Mouse (Mus musculus) forebrain, postnatal 0 days (tissue): ENCODE measurements around the gene Serpina3n. TPM values are rescaled to one million over a fixed set of nuclear protein-coding genes. Genes with fewer than 3 reads are reported as not detected.

Source experiments
- ATAC-seq: fragments of 200-750 bp; cut with Nextera tagmentation; 2 replicates; pipeline ENCODE4 v1.8.0; 2017; ENCODE audit warnings: mild to moderate bottlenecking, moderate library complexity
- DNase-seq: peaks from one replicate; pipeline ENCODE4 v3.0.0-alpha.2; 2015
- H3K27ac ChIP-seq: fragments of 300-500 bp; sonication (generic); 2 replicates; pipeline ENCODE4 v1.5.1; 2014; ENCODE audit warnings: low read depth, mild to moderate bottlenecking, antibody characterized with exemption, low read length, moderate library complexity, mixed read lengths
- H3K27me3 ChIP-seq: fragments of 300-500 bp; sonication (generic); 2 replicates; pipeline ENCODE4 v1.6.1; 2014; ENCODE audit warnings: mild to moderate bottlenecking, low read length, mixed read lengths; ENCODE audit not compliant: insufficient read depth
- H3K36me3 ChIP-seq: fragments of 300-500 bp; sonication (generic); 2 replicates; pipeline ENCODE4 v1.6.1; 2014; ENCODE audit warnings: mild to moderate bottlenecking, moderate library complexity; ENCODE audit not compliant: insufficient read depth
- H3K4me1 ChIP-seq: fragments of 300-500 bp; sonication (generic); 2 replicates; pipeline ENCODE4 v1.6.1; 2014; ENCODE audit warnings: antibody characterized with exemption; ENCODE audit not compliant: insufficient read depth
- H3K4me2 ChIP-seq: fragments of 300-500 bp; sonication (generic); 2 replicates; pipeline ENCODE4 v1.6.1; 2014; ENCODE audit warnings: low read depth, mild to moderate bottlenecking, moderate library complexity
- H3K4me3 ChIP-seq: fragments of 300-500 bp; sonication (generic); 2 replicates; pipeline ENCODE4 v1.5.1; 2014; ENCODE audit warnings: low read depth, low read length, mixed read lengths
- H3K9ac ChIP-seq: fragments of 300-500 bp; sonication (generic); 2 replicates; pipeline ENCODE4 v1.6.1; 2014; ENCODE audit warnings: mild to moderate bottlenecking
- H3K9me3 ChIP-seq: fragments of 300-500 bp; sonication (generic); 2 replicates; pipeline ENCODE4 v1.6.1; 2016; ENCODE audit warnings: low read length
- CTCF ChIP-seq: sonication (generic); IDR thresholded peaks from 2 replicates; pipeline ENCODE4 v1.5.1; 2016; ENCODE audit warnings: antibody characterized with exemption, control low read depth, low read depth
- WGBS: fragments of 180-500 bp; shearing (Covaris S2); extraction: QIAGEN DNeasy Blood & Tissue Kit; methylation state at CpG from one replicate; pipeline ENCODE4 v1.1.7; 2014; 5-methylcytosine and 5-hydroxymethylcytosine counted together
- polyA plus RNA-seq: library from polyadenylated mRNA; unstranded; fragments of >200 nt; fragmentation: Nextera tagmentation; extraction: Ambion mirVana; gene quantifications from 2 replicates; pipeline ENCODE4 v1.2.1, GENCODE M21; 2015
- total RNA-seq: library from RNA; depleted of rRNA; stranded (reverse); fragments of >200 nt; gene quantifications from 2 replicates; pipeline ENCODE4 v1.2.3, GENCODE M21; 2014

The Serpina3n gene
- total and polyA plus RNA-seq, 2 experiments from 2014 or later: 3.3 to 4.2 TPM

DNA sequence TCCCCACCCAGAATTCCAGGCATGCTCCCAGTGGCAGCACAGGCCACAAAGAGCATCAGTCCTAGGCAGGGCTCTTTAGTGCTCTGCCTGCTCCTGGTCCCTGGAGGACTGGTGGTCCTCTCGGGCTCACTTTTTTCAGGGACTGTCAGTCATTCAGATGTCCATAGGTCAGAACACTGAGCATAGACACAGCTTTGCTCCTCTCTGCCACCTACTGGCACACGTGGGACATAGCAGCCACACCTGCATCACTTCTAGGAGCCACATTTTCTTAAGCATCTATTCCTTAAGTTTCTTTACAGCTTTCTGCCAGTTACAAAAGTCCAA is 12.6 kb downstream of the Serpina3n start:
- 0 out of 2 replicates have a peak overlapping the region, but pooled peaks have one; percentile 22 for H3K9ac ChIP-seq
- peak; percentile 77 for TF ChIP-seq CTCF
- WGBS: 14% methylated on average over 2 of the region's 2 CpGs
- peak overlapping the region; percentile 35; the same call in 1 of the 2 replicates for H3K27ac ChIP-seq
- 0 out of 2 replicates have a peak overlapping the region, but pooled peaks have one; percentile 49 for H3K4me2 ChIP-seq
- H3K36me3 ChIP-seq: no peaks in the 10 kb centered on the region
- ATAC-seq (peak; percentile 33; the same call in 1 of the 2 replicates), DNase-seq (peak; percentile 47)
- no peaks in the 10 kb centered on the region for H3K27me3 ChIP-seq
- H3K9me3 ChIP-seq: no peaks in the 10 kb centered on the region
- H3K4me3 ChIP-seq: no peak overlapping the region
- peaks cover 5% of the 10 kb centered on the region; the same call in 1 of the 2 replicates for H3K4me1 ChIP-seq

DNA sequence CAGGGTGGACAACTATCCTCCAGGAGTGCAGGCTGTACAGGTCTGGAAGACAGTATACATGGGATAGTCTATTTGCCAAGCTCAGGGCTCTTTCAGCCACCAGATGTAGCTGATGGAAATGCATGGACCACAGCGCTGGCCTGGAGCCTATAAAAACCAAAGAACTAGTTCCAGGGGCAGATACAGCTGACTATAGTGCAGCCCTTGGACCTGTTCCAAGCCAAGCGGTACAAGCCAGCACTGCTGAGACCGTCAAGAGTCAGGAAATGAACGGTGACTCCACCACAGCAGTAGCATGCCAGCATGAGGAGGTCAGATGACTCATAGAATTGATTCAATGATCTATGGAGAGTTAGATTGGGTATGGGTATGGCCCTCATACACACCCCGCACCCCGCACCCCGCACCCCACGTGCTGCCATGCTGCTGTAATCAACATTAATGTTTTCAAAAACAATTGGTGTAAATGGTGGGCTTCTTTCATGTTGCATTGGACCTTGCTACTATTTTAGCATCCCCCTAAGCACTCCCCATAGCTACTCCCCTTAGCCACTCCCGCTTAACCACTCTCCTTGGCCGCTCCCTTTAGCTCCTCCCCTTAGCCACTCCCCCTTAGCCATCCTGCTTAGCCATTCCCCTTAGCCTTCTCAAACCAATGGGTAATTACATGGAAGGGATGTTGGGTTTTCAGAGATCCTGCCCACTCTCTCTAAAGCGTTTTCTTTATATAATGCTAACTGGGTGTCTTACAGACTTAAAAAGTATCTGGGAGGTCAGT is 16.3 kb downstream of the Serpina3n start:
- no peaks in the 10 kb centered on the region for H3K36me3 ChIP-seq
- TF ChIP-seq CTCF: no peak
- peaks cover 5% of the 10 kb centered on the region; the same call in 1 of the 2 replicates for H3K4me1 ChIP-seq
- no peak overlapping the region for H3K4me3 ChIP-seq
- ATAC-seq: no peak; the same call in 1 of the 2 replicates
- no peak overlapping the region for H3K27ac ChIP-seq
- 66% methylated on average over 11 of the region's 11 CpGs for WGBS
- H3K9ac ChIP-seq: no peak overlapping the region
- no peaks in the 10 kb centered on the region for H3K9me3 ChIP-seq
- no peak for DNase-seq
- H3K4me2 ChIP-seq: no peak overlapping the region
- no peaks in the 10 kb centered on the region for H3K27me3 ChIP-seq

DNA sequence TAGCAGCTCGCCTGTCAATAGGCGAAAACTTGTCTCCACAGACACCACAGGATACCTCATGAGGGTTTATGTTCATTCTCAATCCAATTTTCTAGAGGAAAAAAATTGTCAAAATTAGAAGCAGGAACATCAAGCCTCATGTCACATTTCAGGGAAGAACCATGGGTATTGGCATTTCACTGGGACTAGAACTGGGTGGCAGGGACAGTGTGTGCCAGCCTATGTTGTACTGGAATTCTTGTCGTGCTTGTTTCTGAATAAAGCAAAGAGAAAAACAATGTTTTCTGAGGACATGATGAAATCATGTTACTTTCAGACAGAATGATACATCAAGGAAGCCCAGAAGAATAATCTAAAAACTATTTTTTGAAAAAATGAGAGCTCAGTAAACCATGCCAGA is 19.1 kb downstream of the Serpina3n start:
- no peak overlapping the region for H3K4me3 ChIP-seq
- DNase-seq (no peak), ATAC-seq (no peak)
- H3K27me3 ChIP-seq: no peaks in the 10 kb centered on the region
- H3K36me3 ChIP-seq: no peaks in the 10 kb centered on the region
- H3K9ac ChIP-seq: no peak overlapping the region
- TF ChIP-seq CTCF: no peak
- H3K4me1 ChIP-seq: no peaks in the 10 kb centered on the region
- H3K9me3 ChIP-seq: no peaks in the 10 kb centered on the region
- WGBS: 81% methylated on average over 3 of the region's 3 CpGs
- no peak overlapping the region for H3K4me2 ChIP-seq
- no peak overlapping the region for H3K27ac ChIP-seq

DNA sequence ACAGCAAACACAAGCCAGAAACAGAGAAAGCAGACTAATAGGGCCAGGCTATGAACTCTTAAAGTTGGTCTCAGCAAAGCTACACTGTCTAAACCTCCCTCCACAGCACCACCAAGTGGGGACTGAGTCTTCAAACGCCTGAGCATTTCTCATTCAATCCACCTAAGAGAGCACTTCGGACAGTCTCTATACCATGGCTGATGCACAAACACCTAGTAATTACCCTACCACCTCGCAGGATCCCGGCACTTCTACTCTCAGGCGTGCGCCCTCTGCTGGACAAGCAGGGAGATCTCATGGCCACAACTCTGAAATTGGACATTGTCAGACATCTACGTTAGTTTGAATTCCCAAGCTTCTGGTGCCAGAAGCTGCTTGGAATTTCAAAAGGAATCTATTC is 20.4 kb downstream of the Serpina3n start:
- no peak overlapping the region for H3K27ac ChIP-seq
- H3K9ac ChIP-seq: no peak overlapping the region
- no peak overlapping the region for H3K4me3 ChIP-seq
- H3K4me2 ChIP-seq: no peak overlapping the region
- no peaks in the 10 kb centered on the region for H3K36me3 ChIP-seq
- TF ChIP-seq CTCF: peak; percentile 77
- 3% methylated on average over 7 of the region's 7 CpGs for WGBS
- H3K9me3 ChIP-seq: no peaks in the 10 kb centered on the region
- H3K27me3 ChIP-seq: no peaks in the 10 kb centered on the region
- ATAC-seq (peak; percentile 56), DNase-seq (peak; percentile 61)
- no peaks in the 10 kb centered on the region for H3K4me1 ChIP-seq

DNA sequence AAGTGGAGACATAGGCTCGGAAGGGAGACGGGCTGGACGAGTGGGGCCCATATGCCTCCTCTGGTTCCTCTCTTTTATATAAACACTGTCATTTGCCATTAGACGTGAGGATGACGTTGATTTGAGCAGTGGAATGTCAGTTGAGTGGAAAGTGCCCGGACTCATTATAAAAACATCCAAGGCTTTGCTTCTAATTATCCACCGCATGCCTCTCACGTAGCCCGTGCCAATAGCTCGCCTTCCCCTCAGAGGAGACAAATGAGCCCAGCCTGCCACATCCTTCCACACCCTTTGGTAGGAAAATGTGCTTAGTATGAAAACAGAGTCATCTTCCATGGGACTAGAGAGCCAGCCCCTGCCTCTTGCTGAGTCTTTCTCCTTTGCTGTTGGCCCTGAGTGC is 24.8 kb downstream of the Serpina3n start:
- Histone ChIP-seq H3K9me3 (no peaks in the 10 kb centered on the region), H3K4me2 (no peak overlapping the region), H3K27ac (no peak overlapping the region), H3K4me1 (no peaks in the 10 kb centered on the region), H3K9ac (no peak overlapping the region), H3K27me3 (no peaks in the 10 kb centered on the region), H3K4me3 (no peak overlapping the region), H3K36me3 (no peaks in the 10 kb centered on the region)
- WGBS: 32% methylated on average over 10 of the region's 10 CpGs
- DNase-seq (no peak), ATAC-seq (no peak)
- TF ChIP-seq CTCF: no peak

DNA sequence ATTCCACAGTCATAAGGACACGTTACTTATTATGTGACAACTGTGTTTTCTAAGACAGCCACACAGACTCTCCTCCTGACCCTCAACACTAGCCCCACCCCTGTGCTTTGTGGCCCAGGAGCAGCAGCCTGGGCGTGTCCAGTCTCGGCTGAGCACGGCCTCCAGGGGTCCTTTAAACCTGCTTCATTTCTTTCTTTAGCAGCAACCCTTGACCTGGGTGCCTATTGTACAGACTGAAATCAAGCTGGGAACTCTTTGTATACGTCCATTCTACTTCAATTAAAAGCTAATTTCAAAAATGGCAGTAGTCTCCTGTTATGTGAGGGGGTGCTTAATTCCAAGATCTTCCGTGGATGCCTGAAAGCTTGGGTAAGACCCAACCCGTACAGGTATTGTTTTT is 26.7 kb downstream of the Serpina3n start:
- Histone ChIP-seq H3K36me3 (no peaks in the 10 kb centered on the region), H3K4me1 (no peaks in the 10 kb centered on the region), H3K4me2 (no peak overlapping the region), H3K27ac (no peak overlapping the region), H3K9me3 (no peaks in the 10 kb centered on the region), H3K4me3 (no peak overlapping the region), H3K27me3 (no peaks in the 10 kb centered on the region), H3K9ac (no peak overlapping the region)
- ATAC-seq (no peak), DNase-seq (no peak)
- WGBS: 18% methylated on average over 7 of the region's 7 CpGs
- no peak for TF ChIP-seq CTCF

DNA sequence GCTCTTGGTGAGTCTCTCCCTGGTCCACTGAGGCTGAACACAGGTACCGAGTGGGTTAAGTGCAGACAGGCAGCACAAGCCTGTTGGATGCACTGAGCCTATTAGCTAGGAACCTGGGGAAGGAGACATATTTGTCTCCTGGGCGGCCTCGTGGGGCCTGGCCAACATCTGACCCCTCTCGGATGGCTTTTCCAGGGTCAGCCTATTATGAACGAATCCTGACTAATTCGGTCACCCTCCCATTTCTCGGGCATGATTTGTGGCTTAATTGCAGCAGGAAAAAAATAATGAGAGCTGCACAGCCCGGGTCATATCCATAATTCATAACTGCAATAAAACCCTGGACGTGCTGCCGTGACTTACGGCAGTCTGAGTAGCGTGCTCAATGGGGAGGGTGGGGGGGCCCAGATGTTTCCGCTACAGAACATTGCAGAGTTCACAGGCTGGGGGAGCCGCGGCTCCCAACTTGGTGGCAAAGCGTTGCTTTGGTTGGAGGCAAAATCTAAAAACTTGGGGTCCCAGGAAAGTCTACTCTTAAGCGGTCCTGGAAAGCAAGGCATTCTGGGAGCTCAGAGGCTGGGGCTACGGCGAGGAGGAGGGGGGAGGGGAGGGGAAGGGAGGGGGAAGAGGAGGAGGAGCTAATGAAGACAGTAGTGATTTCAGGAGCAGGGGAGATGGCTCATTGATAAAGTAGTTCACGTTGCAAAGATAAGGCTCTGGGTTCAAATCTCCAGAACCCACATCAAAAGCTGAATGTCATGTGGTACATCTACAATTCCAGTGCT is 27.6 kb downstream of the Serpina3n start:
- Histone ChIP-seq H3K4me1 (no peaks in the 10 kb centered on the region), H3K36me3 (no peaks in the 10 kb centered on the region), H3K27me3 (no peaks in the 10 kb centered on the region), H3K9ac (no peak overlapping the region), H3K4me3 (no peak overlapping the region), H3K4me2 (no peak overlapping the region), H3K9me3 (no peaks in the 10 kb centered on the region), H3K27ac (no peak overlapping the region)
- DNase-seq (no peak), ATAC-seq (no peak)
- WGBS: 76% methylated on average over 20 of the region's 20 CpGs
- no peak for TF ChIP-seq CTCF
